Mouse (Mus musculus): ENCODE data around the gene Acta2. TPM values are rescaled to one million over a fixed set of nuclear protein-coding genes. Genes with fewer than 3 reads are reported as not detected.

Gene Acta2
- polyA plus RNA-seq, 1 experiment from 2014 or later, result 3,545 TPM

DNA sequence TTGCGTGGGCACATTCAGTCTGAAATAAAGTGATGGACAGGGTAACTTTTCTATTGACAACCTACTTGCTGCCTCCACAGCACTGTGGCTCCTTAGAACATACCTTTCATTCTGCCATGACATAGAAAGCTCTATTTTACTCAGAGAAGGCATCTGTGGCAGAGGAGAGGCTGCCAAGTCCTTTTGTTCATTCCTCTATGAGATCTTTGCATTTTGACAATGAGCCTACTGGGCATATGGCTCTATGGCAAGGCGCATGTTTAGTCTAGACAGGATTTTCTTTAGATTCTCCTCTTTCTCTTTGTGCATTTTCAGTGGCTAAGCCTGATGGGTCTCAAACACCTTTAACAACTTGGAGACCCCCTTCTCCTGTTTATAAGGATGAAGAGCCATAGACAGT is 17.6 kb downstream of the Acta2 start:
- no peak for DNase-seq (ENCODE audit: low spot score)
- no peaks in the 10 kb centered on the region for H3K9me3 ChIP-seq (ENCODE audit: control insufficient read depth, low read length)
- peaks cover 10% of the 10 kb centered on the region for H3K36me3 ChIP-seq (ENCODE audit: control insufficient read depth, insufficient read depth, low read length)
- 93% methylated on average over 2 of the region's 2 CpGs for WGBS
- no peak overlapping the region for H3K4me2 ChIP-seq (replicated peaks; ENCODE audit: low read depth)
- TF ChIP-seq EP300 (optimal IDR thresholded peaks at IDR 0.05) (no peak), CTCF (IDR thresholded peaks at IDR 0.05; ENCODE audit: low read depth) (no peak)
- no peak overlapping the region for H3K27ac ChIP-seq (replicated peaks)
- no peak for ATAC-seq (ENCODE audit: low FRiP score, low TSS enrichment)
- no peaks in the 10 kb centered on the region for H3K27me3 ChIP-seq (ENCODE audit: control insufficient read depth, insufficient read depth, low read length)
- no peak overlapping the region for H3K4me3 ChIP-seq (ENCODE audit: low read depth, low read length)
- no peak overlapping the region for H3K9ac ChIP-seq (ENCODE audit: low read length)
- no peaks in the 10 kb centered on the region for H3K4me1 ChIP-seq (replicated peaks; ENCODE audit: control insufficient read depth, insufficient read depth)

DNA sequence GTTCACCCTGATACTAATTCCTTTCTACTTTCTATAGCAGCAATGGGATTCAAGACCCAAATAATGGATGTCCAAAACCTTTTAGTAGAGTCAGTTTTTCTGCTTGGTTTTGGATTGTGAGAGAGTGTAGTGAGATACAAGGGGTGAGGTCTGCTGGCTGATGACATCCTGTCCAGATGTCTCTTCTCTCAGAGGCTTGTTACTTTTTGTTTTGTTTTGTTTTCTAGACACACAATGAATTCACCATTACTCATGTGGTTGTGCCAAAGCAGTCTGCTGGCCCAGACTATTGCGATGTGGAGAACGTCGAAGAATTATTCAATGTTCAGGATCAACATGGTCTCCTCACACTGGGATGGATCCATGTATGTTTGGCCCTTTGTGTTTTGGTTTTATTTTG is 19.3 kb downstream of the Acta2 start:
- no peak overlapping the region for H3K27ac ChIP-seq (replicated peaks)
- no peaks in the 10 kb centered on the region for H3K4me1 ChIP-seq (replicated peaks; ENCODE audit: control insufficient read depth, insufficient read depth)
- 0 out of 2 replicates have a peak, but pooled peaks cover 2% of the 10 kb centered on the region for H3K36me3 ChIP-seq (ENCODE audit: control insufficient read depth, insufficient read depth, low read length)
- no peak overlapping the region for H3K4me3 ChIP-seq (ENCODE audit: low read depth, low read length)
- WGBS, result 68% methylated on average over 3 of the region's 3 CpGs
- H3K9me3 ChIP-seq (ENCODE audit: control insufficient read depth, low read length), result no peaks in the 10 kb centered on the region
- ATAC-seq (ENCODE audit: low FRiP score, low TSS enrichment) (no peak), DNase-seq (ENCODE audit: low spot score) (no peak)
- H3K9ac ChIP-seq (ENCODE audit: low read length), result no peak overlapping the region
- no peak overlapping the region for H3K4me2 ChIP-seq (replicated peaks; ENCODE audit: low read depth)
- no peaks in the 10 kb centered on the region for H3K27me3 ChIP-seq (ENCODE audit: control insufficient read depth, insufficient read depth, low read length)
- TF ChIP-seq CTCF (IDR thresholded peaks at IDR 0.05; ENCODE audit: low read depth), result no peak
- no peak for TF ChIP-seq EP300 (optimal IDR thresholded peaks at IDR 0.05)

DNA sequence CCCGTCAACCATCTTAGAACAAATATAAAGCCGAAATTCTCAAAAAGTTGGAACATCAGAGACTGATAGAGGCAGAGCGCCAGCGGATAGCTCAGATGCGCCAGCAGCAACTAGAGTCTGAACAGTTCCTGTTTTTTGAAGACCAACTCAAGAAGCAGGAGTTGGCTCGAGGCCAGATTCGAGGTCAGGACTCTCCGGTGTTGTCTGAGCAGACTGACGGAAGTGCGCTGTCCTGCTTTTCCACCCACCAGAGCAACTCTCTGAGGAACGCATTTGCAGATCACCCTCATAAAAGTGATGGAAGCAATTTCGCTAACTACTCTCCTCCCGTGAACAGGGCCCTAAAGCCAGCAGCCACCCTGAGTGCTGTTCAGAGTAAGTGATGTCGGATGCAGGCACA is 21.4 kb downstream of the Acta2 start:
- Histone ChIP-seq H3K9ac (ENCODE audit: low read length) (no peak overlapping the region), H3K36me3 (ENCODE audit: control insufficient read depth, insufficient read depth, low read length) (0 out of 2 replicates have a peak, but pooled peaks cover 1% of the 10 kb centered on the region), H3K27ac (replicated peaks) (no peak overlapping the region), H3K4me2 (replicated peaks; ENCODE audit: low read depth) (no peak overlapping the region), H3K9me3 (ENCODE audit: control insufficient read depth, low read length) (no peaks in the 10 kb centered on the region), H3K4me3 (ENCODE audit: low read depth, low read length) (no peak overlapping the region), H3K4me1 (replicated peaks; ENCODE audit: control insufficient read depth, insufficient read depth) (no peaks in the 10 kb centered on the region), H3K27me3 (ENCODE audit: control insufficient read depth, insufficient read depth, low read length) (no peaks in the 10 kb centered on the region)
- ATAC-seq (ENCODE audit: low FRiP score, low TSS enrichment), result no peak; the same call in 1 of the 2 replicates
- 71% methylated on average over 14 of the region's 14 CpGs for WGBS
- TF ChIP-seq EP300 (optimal IDR thresholded peaks at IDR 0.05) (no peak), CTCF (IDR thresholded peaks at IDR 0.05; ENCODE audit: low read depth) (no peak)
- DNase-seq (ENCODE audit: low spot score), result no peak

DNA sequence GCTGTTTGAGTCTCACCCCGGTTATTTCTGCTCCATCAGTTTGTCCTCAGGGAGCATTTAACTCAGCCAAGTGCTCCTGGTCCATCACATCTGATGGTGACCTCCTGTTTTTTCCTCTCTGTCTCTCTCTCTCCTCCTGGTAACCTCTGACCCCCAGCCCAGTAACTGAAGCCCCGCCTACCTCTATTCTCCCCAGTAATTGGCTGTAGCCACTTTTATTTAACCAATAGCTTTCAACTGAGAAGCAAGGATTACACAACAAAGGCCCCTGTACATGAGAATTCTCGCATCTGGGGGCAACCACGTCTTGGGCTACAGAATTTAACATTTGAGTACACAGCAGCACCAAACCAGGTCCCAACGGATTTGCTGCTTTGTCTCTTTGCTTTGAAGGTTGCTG is 23.1 kb downstream of the Acta2 start:
- Histone ChIP-seq H3K4me2 (replicated peaks; ENCODE audit: low read depth) (no peak overlapping the region), H3K36me3 (ENCODE audit: control insufficient read depth, insufficient read depth, low read length) (no peaks in the 10 kb centered on the region), H3K4me1 (replicated peaks; ENCODE audit: control insufficient read depth, insufficient read depth) (no peaks in the 10 kb centered on the region), H3K27me3 (ENCODE audit: control insufficient read depth, insufficient read depth, low read length) (no peaks in the 10 kb centered on the region), H3K27ac (replicated peaks) (no peak overlapping the region), H3K4me3 (ENCODE audit: low read depth, low read length) (no peak overlapping the region), H3K9ac (ENCODE audit: low read length) (no peak overlapping the region), H3K9me3 (ENCODE audit: control insufficient read depth, low read length) (no peaks in the 10 kb centered on the region)
- TF ChIP-seq EP300 (optimal IDR thresholded peaks at IDR 0.05), result no peak
- no peak for TF ChIP-seq CTCF (IDR thresholded peaks at IDR 0.05; ENCODE audit: low read depth)
- ATAC-seq (ENCODE audit: low FRiP score, low TSS enrichment), result no peak
- DNase-seq (ENCODE audit: low spot score), result no peak
- WGBS, result 60% methylated on average over 5 of the region's 5 CpGs

DNA sequence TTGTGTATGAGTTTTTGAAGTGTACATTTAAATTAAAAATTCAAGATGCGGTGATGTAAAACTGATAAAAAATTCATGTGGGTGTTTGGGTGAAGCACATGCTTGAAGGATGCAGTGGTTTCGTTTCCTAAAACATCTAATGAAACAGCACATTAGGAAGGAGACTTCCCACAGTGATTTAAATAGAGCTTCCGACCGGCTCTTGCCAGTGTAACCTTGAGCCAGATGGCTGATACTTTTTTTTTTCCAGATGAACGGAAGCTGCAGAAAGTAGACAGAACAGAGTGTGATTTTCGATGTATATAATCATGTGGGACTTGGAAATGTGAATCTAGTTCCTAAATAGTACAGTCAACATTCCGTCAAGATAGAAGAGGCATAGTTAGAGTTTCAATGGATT is 23.8 kb downstream of the Acta2 start:
- no peak overlapping the region for H3K4me2 ChIP-seq (replicated peaks; ENCODE audit: low read depth)
- DNase-seq (ENCODE audit: low spot score), result no peak
- no peaks in the 10 kb centered on the region for H3K36me3 ChIP-seq (ENCODE audit: control insufficient read depth, insufficient read depth, low read length)
- no peaks in the 10 kb centered on the region for H3K27me3 ChIP-seq (ENCODE audit: control insufficient read depth, insufficient read depth, low read length)
- no peak overlapping the region for H3K9ac ChIP-seq (ENCODE audit: low read length)
- no peak for ATAC-seq (ENCODE audit: low FRiP score, low TSS enrichment)
- H3K4me3 ChIP-seq (ENCODE audit: low read depth, low read length), result no peak overlapping the region
- no peaks in the 10 kb centered on the region for H3K9me3 ChIP-seq (ENCODE audit: control insufficient read depth, low read length)
- no peaks in the 10 kb centered on the region for H3K4me1 ChIP-seq (replicated peaks; ENCODE audit: control insufficient read depth, insufficient read depth)
- TF ChIP-seq EP300 (optimal IDR thresholded peaks at IDR 0.05) (no peak), CTCF (IDR thresholded peaks at IDR 0.05; ENCODE audit: low read depth) (no peak)
- H3K27ac ChIP-seq (replicated peaks), result no peak overlapping the region
- WGBS, result 68% methylated on average over 7 of the region's 7 CpGs

DNA sequence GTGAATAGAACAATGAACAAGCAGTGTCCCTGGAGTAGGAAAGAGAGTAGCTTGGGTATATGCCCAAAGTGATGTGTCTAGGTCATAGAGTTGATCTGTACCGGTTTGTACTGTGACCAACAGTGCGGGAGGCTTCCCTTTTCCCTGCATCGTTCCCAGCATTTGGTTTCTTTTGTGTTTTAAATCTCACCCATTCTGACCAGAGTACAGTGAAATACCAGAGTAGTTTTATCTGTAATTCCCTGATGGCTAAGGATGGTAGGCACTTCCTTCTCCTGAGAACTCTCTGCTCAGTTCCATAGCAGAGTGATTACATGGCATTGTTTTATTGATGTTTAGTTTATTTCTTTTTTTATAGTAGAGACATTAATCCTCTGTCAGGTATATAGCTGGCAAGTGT is 32.6 kb downstream of the Acta2 start:
- DNase-seq (ENCODE audit: low spot score), result no peak
- Histone ChIP-seq H3K9ac (ENCODE audit: low read length) (no peak overlapping the region), H3K4me2 (replicated peaks; ENCODE audit: low read depth) (no peak overlapping the region), H3K4me1 (replicated peaks; ENCODE audit: control insufficient read depth, insufficient read depth) (no peaks in the 10 kb centered on the region), H3K27me3 (ENCODE audit: control insufficient read depth, insufficient read depth, low read length) (no peaks in the 10 kb centered on the region), H3K36me3 (ENCODE audit: control insufficient read depth, insufficient read depth, low read length) (no peaks in the 10 kb centered on the region), H3K9me3 (ENCODE audit: control insufficient read depth, low read length) (no peaks in the 10 kb centered on the region), H3K27ac (replicated peaks) (no peak overlapping the region), H3K4me3 (ENCODE audit: low read depth, low read length) (no peak overlapping the region)
- 85% methylated on average over 3 of the region's 3 CpGs for WGBS
- TF ChIP-seq EP300 (optimal IDR thresholded peaks at IDR 0.05) (no peak), CTCF (IDR thresholded peaks at IDR 0.05; ENCODE audit: low read depth) (no peak)
- ATAC-seq (ENCODE audit: low FRiP score, low TSS enrichment), result no peak
